Mouse (Mus musculus) gastrocnemius, postnatal 14 days (tissue): ENCODE data around the gene Dpy19l1. TPM values are rescaled to one million over a fixed set of nuclear protein-coding genes. Genes with fewer than 3 reads are reported as not detected.

ENCODE experiments used
- DNase-seq: peaks from one replicate; pipeline ENCODE4 v3.0.0; 2021; ENCODE audit warnings: mixed read lengths
- intact Hi-C: fragments of 180-260 bp; cut with DNase I; formaldehyde crosslinking; loops from one replicate; pipeline ENCODE4 v1.15.1; 2025; ENCODE audit warnings: low total_unique reads
- long read RNA-seq, 2 experiments: library from polyadenylated mRNA; stranded (forward); transcript quantifications; one replicate each; pipeline ENCODE4 v2.0.0; 2021
- total RNA-seq, 2 experiments: library from RNA; stranded (reverse); gene quantifications; 2 replicates each; pipeline ENCODE4 v1.2.3; 2021

Gene Dpy19l1
- total RNA-seq, result 10 to 100 TPM in 1 of 2 experiments, 1 to 10 TPM in 1; 9.2 to 10.9 TPM
- long read RNA-seq, experiment 1, full-length matches to known transcripts, result 7 of 8 reads
- long read RNA-seq, experiment 1, partial matches to known transcripts, result 0 of 8 reads
- long read RNA-seq, experiment 1, other reads (novel, unspliced or antisense), result 1 of 8 reads
- long read RNA-seq, experiment 2, full-length matches to known transcripts, result 7 of 10 reads
- long read RNA-seq, experiment 2, partial matches to known transcripts, result 1 of 10 reads
- long read RNA-seq, experiment 2, other reads (novel, unspliced or antisense), result 2 of 10 reads

DNA sequence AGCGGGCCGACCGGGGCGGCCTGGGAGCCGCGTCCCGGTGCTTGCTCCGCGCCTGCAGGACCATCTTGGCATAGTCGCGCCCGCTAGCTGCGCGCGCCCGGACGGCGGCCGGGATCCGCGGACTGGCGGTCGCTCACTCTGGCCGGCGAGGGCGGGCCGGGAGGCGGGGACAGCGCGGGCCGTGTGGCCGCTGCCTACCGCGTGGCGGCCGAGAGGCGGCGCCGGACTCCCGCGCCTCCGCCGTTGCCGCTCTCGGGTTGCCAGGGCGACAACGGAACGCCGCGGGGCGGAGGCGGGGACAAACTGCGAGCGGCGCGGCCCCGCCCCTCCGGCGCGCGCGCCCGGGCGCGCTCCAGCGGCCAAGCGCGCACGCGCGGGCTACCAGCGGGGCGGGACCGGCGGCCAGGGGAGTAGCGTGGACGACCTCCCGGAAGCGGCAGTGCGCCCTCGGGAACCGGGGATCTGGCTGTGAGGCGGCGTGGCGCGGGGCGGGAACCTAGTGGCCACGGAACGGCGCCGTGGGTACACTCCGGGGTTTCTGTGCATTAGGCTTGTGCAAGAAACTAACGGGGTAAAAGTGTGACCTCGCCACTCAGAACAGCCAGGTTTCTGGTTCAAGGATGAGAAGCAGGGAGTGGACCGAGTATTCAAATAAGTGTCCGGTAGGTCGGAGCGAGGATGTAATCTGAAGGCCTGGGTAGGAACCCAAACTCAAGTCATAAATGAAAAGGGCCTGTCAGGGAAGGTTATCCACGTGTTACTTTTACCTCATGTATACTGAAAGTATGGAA is at the start of gene Dpy19l1:
TSS of gene Dpy19l1 (minus strand) at position 74 of the 791 bp plus-strand sequence.
- DNase-seq, result peak; percentile 95
- intact Hi-C loops, result no loop called here

DNA sequence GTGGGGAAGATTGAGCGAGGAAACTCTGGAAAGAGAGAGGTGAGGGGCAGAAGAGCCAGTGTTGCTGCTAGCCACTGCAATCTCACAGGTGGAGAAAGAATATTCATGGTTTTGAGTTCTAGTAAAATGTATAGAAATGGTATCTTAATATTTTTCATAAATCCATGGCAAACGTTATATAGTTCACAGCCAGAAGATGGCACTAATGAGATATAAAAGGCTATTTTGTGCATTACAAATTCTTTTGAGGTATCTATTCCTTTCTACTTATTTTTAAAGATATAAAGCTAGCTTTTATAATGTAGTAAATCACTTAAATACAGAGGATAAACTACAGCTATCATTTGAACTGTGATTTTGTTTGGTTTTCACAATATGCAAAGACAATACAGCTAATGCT is 35.2 kb upstream of the Dpy19l1 start:
- DNase-seq, result no peak
- intact Hi-C loops, result no loop called here

DNA sequence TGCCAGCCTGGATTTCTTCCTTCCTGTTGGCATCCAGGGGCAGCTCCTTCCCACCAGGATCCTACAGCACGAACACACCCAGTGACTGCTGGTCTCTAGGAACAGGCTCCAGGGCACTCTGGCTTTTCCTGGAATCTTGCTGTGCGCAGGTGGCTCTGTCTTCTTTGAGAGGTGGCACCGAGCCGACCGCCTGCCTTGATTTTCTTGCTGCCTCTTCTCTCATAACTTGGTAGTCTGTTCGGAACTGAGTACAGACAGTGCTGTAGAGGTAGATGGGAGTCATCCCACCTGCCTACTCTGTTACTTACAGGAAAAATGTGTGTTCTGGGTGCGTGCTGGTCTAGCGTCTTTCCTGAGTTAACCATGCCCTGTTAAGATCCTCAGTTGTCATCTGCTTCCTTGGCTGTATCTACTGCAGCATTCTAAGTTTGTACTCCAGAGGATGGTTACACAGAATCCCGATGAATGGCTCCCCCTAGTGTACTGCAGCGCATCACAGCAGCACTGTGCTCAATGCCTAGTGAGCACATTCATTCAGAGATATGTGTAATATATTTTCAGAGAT is 13.7 kb upstream of the Dpy19l1 start:
- intact Hi-C loops, result loop anchor here (5.0 kb wide), 1 partner anchor 399 kb away; no protein-coding TSS in a partner anchor
- DNase-seq, result peak; percentile 55

DNA sequence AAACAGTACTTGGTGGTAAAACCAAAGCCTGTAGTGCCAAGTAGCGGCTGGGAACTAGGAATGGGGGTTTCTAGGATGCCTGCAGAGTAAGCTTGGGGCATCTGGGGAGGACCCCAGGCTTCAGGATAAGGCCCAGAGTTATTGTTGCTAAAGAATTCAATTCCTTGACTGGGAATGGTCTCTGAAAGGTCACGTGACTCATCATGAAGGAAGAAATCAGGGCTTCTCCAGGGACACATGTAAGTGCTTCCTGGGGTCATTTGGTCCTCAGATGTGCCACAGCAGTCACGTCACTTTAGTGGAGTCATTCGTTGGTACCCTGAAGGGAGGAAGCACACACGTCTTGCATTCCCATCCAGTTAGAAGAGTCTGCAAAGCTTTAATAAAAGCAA is 11.1 kb upstream of the Dpy19l1 start:
- intact Hi-C loops, result no loop called here

DNA sequence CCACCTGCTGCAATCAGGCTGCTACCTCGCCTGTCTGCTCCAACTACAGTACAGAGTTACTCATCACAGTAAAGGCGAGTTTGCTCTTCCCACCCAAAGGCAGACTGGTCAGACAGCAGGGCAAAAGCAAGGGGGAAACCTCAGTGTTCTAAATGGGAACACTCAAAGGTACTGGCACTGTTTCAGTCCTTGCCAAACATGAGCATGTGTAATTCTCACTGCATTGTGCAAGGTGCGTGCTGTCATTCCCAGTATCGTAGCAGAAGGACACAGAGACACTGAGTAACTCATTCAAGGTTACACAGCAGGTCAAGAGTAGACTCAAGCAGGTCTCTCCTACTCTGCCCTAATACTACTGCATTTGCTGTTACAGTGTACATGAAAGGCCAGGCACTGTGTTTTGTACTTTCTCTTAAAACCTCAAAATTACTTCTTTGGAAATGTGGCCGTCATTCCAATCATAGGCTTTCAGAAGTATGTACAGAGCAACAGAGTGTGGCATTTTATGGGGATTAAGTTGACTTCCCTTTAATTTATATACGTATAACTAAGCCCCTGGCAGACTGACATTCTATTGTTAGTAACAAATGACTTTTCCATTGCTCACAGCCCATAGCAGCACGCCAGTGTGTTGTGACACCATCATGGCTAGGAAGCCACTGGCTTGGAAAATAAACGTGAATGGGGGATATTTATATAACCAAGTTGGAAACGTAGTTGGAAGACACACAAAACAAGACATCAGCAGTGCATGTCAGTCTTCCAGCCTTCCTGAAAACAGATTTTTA is 10.5 kb upstream of the Dpy19l1 start:
- DNase-seq, result no peak
- intact Hi-C loops, result no loop called here

More for the DNA sequence above, 11.1 kb upstream of the Dpy19l1 start:
- DNase-seq, result no peak

DNA sequence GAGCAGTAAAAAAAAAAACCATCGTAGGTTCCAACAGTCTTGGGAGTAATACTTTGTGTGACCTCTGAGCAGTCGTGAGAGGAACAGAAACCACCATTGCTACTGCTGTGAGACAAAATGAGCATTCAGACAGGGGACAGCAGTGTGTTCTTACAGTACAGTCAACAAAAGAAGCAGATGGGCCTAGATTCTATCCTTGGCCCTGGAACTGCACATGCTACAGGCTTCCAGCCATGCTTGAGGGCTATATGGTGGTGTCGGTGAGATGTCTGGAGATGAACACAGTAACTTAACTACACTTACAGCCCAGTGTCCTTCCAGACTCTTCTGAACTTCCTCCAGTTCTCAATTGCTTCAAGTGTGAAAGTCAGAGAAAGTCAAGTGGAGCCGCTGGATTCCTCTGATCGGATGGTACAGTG is 9.2 kb upstream of the Dpy19l1 start:
- intact Hi-C loops, result no loop called here
- DNase-seq, result no peak

DNA sequence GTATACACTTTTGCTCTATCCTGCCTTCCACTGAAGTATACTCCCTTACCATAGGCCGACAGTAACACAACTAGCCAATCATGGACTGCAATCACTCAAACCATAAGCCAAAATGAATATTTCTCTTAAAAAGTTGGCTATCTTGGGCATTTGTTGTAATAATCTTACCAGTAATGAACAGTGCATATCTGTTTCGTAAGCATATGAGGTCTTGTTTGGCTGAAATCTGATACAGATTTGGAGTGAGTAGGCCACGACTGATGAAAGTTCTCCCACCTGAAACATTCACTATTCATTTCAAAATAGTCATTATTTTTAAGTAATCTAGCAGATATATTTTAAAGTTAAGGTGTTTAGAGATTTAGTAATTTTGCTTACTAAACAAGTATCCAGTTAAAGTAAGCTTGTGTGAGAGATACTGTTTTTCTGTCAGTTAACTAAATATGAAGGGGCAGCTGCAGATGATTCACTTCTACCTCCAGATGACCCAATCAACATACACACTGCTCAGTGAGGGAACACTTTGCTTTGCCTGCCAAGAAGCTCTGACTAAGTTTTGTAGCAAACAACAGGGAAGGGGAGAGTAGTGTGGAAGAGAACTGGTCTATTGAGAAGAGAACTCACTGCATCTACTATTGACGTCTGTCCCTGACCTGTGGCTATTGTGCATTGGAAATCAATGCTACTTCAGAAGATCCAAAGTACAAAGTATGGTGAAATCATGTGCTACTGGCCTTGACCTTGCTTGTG is 8.6 kb upstream of the Dpy19l1 start:
- DNase-seq, result no peak
- intact Hi-C loops, result no loop called here

DNA sequence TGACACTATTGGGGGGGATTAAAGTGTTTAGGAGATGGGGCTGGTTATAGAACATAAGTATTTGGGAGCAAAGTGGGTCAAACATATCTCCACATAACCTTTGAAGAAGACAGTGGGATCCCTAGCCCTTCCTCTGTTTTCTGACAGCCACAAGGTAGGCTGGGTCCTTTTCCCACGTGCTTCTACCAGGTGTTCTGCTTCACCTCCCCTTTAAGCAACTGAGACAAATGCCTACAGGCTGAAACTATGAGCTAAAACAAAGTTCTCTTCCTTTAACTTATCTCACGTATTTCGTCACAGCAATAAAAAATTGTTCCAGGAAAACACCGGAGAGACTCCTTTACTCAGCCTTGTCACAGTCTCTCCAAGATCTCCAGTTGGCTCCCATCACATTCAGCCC is 5.9 kb upstream of the Dpy19l1 start:
- intact Hi-C loops, result no loop called here
- DNase-seq, result no peak

DNA sequence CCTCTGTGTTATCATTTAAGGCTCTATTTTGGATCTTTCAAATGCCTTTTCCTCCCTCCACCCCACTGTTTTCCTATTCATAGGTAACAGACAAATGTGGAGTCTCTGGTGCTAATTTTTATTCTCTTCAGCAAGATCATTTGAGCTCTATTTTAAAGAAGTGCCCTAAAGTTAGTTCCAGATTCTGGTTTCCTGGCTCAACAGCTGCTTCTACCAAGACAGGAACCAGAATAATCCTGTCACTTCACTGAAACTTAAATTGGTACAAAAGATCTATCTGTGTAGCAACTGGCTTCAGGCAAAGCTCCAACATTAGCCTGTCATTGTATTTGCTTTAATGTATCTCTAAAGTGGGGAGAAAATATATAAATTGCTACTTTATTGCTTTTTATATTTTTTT is 3.6 kb upstream of the Dpy19l1 start:
- DNase-seq, result no peak
- intact Hi-C loops, result no loop called here

DNA sequence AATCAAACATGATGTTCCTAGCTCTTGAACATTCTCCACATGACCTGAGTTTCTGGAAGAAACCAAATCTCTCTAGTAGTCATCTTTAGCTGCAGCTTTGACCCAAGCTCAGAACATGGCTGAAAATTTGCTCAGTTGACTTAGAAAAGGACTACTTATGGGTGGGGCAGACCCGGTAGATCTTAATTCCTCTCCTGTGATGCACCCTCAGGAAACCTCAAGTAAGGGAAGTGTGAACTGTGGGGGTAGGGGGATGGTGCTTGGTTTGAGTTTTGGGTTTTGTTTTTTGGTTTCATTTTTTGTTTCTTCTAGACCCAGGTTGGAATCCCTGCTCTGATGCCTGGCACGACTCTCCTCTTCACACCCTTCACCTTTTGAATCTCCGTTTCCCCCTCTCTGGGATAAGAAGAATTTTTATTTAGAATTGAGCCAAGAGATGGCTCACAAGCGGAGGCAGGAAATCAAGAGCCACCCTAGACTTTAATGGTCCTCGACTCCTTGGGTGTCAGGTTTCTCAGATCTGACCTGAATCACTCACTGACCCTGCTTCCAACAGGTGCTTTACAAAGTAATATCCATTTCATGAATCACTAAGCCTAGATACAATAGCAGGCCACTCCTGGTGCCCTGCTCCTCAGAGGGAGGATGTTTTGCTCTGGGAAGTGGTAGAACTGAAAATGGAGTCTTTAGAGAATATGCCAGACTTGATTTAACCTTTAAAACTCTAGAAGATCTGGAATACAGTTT is 2.2 kb upstream of the Dpy19l1 start:
- DNase-seq, result no peak
- intact Hi-C loops, result no loop called here

DNA sequence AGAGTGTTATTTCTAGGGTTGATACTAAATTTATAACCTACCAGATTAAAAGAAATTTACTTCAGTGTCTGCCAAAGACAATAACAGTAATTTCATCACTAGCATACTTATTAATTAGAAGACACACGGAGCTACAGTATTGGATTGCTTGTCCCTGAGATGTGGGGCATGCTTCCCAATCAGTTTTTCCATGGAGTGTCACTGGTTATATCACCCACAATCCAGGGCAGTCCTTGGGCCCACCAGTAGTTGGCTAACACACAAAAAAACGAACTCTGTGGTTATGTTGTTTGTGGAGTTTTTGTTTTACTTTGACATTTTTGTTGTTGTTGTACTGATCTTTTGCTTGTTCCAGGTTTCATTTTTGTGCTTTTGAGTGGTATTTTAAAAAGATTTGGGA is 1.4 kb upstream of the Dpy19l1 start:
- no peak for DNase-seq
- intact Hi-C loops, result no loop called here

DNA sequence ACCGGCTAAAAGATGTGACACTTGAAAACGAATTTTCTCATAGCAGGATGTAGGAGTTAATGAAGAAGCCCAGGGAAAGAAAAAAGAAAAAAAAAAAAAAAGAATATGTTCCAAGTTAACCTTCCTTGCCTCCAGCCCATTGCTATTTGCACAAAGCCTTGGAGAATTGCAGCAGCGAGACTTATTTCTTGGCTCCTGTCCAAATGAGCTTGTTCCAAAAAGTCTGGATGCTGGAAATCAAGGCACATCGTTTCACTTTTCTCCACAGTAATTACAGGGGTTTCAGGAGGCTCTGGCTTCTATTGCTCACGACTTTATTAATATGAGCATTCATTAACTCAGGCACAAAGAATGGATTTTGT is 899 bp upstream of the Dpy19l1 start:
- DNase-seq, result no peak
- intact Hi-C loops, result no loop called here

DNA sequence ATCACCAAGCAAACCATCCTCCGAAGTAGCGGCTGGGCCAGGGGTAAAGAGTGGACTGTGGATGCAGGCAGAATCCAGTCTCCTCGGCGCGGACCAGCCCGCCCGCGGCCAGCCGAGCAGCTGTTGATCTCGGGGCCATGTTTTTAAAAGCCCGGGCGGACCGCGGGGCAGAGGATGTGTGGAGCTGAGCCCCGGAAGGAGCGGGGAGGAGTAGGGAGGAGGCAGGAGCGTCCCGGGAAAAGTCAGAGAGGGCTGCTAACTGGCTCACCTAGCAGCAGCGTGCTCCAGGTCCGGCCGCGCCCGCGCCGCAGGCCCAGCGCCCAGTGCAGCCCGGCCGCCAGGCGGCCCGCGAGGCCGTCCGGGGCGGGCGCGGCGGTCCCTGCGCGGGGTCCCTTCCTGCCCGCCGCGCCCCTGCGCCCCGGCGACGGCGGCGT is 352 bp downstream of the Dpy19l1 start:
- DNase-seq, result peak; percentile 58
- intact Hi-C loops, result no loop called here

DNA sequence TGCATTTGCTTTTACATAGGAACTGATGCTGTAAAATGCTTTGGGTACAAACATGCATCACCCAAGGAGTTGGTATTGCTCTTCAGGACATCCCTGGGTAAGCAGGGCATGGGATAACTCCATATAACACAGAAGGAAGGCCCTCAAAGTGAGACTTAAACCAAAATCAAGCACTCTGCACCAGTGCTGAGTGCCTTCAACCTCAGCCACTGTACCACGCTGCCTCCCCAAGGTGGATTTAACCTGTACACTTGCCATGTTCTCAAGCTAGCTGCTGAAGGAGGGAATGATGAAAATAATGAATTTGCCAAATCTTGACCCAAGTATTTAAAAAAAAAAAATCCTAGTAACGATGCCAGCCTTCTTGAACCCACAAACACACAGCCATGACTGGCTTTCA is 1.3 kb downstream of the Dpy19l1 start:
- intact Hi-C loops, result no loop called here
- no peak for DNase-seq

DNA sequence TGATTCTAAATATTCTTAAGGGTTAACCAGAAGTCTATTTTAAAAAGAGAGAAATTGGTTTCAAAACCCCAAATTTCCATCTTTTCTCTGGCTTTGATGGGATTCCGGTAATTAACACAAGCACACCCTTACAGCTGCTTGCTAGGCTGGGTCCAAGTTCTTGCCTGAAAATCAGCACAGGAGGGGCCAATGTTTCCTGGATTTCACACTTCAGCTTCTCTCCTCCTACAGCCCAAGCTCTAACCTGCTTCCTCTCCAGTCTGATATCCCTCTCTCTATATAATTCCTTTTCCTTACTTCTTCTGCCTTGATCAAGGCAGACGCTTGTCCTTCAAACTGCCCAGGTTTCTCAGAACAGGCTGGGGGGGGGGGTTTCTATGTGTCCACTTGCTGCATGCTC is 6.7 kb downstream of the Dpy19l1 start:
- no peak for DNase-seq
- intact Hi-C loops, result no loop called here

DNA sequence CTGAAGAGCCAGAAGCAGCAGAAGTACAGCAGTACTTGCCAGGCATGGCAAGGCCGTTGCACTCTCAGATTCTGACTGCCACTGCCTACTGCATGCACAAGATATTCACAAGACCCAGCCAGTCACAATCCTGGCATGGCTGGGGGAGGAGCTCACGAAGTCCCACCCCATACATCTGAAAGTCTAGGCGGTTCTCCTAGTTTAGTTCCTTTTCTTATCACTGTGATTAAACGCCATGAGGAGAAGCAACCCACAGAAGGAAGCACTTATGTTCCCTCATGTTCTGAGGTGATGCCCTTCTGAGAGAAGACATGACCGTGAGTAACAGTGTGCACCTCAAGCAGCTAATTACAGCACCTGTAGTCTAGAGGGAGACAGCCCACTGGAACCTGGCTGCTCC is 12.4 kb downstream of the Dpy19l1 start:
- no peak for DNase-seq
- intact Hi-C loops, result no loop called here

DNA sequence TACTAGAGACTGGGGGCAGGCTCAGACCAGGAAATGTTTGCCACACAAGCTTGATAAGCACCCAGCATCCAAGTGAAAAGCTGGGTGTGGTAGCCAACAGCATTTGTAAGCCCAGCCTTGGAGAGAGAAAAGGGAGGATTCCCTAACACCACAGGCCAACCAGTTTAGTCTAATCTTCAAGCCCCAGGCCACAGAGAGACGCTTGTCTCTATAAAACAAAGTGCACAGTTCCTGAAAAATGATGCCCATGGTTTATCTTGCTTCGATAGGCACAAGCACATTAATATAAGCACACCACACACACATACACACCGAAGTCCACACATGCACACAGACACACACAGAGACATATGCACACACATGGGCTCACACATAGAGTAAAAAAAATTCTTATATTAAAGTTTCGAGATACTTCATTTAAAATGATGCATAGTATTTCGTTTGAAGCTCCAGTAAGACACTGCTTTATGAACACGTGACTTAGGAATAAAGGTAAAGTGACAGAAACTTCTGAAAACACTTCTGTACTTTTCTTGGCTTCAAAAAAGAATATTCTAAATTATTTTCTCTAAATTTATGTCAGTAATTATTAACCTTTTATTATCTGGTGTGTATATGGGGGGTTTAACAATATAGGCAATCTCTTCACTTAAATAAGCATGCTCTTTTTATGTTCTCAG is 14.4 kb downstream of the Dpy19l1 start:
- intact Hi-C loops, result no loop called here
- DNase-seq, result no peak

DNA sequence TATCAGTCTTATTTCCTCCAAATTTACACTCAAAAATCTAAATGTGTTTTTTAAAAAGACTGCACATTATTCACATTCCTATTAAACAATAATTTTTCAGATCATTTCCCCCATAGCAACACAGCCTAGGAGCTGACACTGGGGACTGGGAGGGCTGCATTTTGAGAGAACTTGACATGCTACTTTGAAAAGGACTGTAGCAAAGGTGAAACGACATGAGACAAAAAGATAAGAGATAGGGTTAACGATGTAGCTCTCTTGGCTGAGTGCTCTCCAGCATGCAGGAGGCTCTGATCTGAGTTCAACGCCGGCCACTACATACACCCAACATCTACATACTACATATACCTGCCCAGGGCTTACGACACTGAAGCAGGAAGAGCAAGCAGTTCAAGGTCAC is 20.6 kb downstream of the Dpy19l1 start:
- intact Hi-C loops, result no loop called here
- DNase-seq, result no peak
